Mouse (Mus musculus): Measurements from ENCODE around the gene Dusp27.

Gene Dusp27

GRCm38 (mm10) chr1:166104858-166105257 is 22.9 kb downstream of the Dusp27 start:
- no peak for DNase-seq (ENCODE audit: low read depth in 2 of 2, low spot score in 2 of 2)

DNA sequence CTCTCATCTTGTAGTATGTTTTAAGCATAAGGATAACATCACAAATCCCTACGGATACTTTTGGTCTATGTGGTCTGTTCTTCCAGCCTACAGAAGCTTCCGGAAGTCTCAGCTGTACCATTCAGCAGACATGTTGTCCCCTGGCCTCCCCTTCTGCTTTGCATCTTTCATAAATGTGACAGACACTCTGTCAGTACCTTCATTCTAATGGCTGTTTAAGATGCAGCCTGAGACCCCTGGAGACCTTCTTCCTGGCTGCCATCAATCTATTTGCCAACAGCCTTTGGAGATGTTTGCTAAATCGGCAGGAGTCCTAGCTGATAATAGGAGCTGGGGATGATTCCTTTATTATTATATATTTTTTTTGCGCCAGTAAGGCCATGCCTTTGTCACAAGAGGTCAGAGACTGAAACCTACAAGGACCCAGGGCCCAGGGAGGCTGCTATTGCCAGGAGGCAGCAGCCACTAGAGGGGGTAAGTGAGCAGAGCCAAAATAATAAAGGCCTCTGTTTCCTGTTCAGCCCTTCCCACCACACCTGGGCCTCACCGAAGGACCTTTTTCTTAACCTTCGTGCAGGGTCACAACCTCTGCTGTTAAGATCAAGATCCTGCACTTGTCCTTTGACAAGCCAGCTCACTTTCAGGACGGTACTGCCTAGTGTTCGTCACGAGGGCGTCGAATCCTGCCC is 24.7 kb downstream of the Dusp27 start:
- peak; percentile 56 to 63 for DNase-seq (ENCODE audit: low read depth in 2 of 2, low spot score in 2 of 2)

- DNase-seq (ENCODE audit: low read depth in 2 of 2, low spot score in 2 of 2), result no peak
Observed at GRCm38 (mm10) chr1:166098120-166098519, 29.6 kb downstream of the Dusp27 start.

- no peak for DNase-seq (ENCODE audit: low read depth in 2 of 2, low spot score in 2 of 2)
Observed at GRCm38 (mm10) chr1:166094462-166094861, 33.3 kb downstream of the Dusp27 start.

GRCm38 (mm10) chr1:166090306-166090705 is 37.4 kb downstream of the Dusp27 start:
- no peak for DNase-seq (ENCODE audit: low read depth in 2 of 2, low spot score in 2 of 2)

- no peak for DNase-seq (ENCODE audit: low read depth in 2 of 2, low spot score in 2 of 2)
Observed at GRCm38 (mm10) chr1:166089739-166090138, 38.0 kb downstream of the Dusp27 start.

DNA sequence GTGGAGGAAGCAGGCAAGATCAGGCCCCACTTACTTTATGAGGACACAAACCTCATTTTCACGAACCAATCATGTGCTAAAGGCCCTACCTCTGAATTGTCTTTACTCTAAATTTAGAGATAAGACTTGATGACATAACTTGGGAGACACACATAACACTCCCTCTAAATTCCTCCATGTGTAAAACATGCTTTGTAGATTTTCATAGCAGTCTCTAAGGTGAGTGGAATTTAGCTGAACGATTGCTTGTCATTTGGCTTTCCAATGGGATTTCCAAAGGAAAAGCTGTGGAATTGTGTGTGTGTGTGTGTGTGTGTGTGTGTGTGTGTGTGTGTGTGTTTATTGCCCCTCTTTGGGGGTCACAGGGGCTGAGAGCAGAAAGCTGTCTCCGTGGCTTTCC is 38.4 kb downstream of the Dusp27 start:
- no peak for DNase-seq (ENCODE audit: low read depth in 2 of 2, low spot score in 2 of 2)

DNA sequence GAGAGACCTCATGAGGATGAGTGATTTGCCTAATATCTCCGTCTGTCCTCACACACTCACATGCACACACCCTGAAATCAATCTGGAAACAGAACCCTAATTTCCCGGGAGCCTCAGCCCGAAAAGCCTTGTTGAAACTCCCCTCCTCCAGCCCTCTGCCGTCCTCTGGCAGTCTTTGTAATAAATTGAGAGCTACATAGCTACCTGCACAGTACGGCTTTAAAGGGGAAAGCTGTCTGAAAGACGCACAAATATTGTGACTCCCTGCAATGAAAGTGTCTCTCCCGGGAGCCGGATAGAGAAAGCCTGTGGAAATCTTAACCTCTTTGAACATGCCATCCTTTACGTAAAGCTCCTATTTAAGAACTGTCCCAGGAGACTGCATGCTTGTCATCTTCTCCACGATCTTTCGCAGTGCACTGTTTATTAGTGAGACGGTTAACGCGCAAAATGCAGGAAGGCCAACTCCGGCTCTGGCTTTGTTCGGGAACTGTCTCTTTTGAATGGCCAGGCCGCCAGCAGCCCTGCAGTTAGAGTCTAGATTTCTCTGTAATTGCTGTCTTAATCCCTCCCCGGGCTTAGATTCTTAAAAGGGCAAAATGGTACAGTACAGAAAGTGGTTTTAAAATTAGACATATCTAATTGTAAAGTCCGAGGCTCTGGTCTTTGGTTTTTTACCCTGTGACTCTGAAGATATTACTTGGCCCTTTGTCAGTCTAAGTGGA is 39.1 kb downstream of the Dusp27 start:
- no peak for DNase-seq (ENCODE audit: low read depth in 2 of 2, low spot score in 2 of 2)

GRCm38 (mm10) chr1:166077052-166077735 is 50.5 kb downstream of the Dusp27 start:
- no peak for DNase-seq (ENCODE audit: low read depth in 2 of 2, low spot score in 2 of 2)

GRCm38 (mm10) chr1:166067856-166068440 is 59.8 kb downstream of the Dusp27 start:
- DNase-seq (ENCODE audit: low read depth in 2 of 2, low spot score in 2 of 2), result no peak

- DNase-seq (ENCODE audit: low read depth in 2 of 2, low spot score in 2 of 2), result no peak
Observed at GRCm38 (mm10) chr1:166063870-166064269, 63.9 kb downstream of the Dusp27 start.

- no peak for DNase-seq (ENCODE audit: low read depth in 2 of 2, low spot score in 2 of 2)
Observed at GRCm38 (mm10) chr1:166061532-166061931, 66.2 kb downstream of the Dusp27 start.

- DNase-seq (ENCODE audit: low read depth in 2 of 2, low spot score in 2 of 2), result no peak
Observed at GRCm38 (mm10) chr1:166060406-166060805, 67.3 kb downstream of the Dusp27 start.

DNA sequence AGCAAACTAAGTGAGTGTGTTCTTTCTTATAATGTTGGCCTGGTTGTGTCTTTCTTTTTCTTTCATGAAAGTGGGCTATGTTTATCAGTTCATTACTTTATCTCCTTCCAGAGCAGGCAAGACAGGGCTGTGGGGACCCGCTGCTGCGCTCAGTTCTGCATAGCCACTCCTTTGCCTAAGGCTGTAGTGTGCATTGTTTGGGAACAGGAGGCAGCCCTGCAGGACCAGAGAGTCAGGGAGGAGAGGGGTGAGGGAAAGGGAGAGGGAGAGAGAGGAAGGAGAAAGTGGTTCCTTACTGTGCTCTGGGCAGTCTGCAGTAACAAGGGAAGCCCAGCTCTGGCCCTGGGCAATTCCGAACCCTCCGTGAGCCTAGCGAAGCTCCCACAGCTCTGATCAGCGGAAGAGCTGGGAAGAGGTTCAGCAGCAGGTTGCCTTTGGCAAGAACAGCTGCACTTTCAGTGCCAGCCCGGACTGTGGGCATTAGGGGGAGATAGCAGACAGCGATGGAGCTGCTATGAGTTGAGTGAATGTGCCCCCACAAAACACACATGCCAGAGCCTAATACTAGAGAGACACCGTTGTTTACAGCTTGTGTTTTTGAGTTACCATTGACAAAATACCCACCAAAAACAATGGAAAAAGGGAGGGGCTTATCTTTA is 71.5 kb downstream of the Dusp27 start:
- DNase-seq (ENCODE audit: low read depth in 2 of 2, low spot score in 2 of 2), result no peak

DNA sequence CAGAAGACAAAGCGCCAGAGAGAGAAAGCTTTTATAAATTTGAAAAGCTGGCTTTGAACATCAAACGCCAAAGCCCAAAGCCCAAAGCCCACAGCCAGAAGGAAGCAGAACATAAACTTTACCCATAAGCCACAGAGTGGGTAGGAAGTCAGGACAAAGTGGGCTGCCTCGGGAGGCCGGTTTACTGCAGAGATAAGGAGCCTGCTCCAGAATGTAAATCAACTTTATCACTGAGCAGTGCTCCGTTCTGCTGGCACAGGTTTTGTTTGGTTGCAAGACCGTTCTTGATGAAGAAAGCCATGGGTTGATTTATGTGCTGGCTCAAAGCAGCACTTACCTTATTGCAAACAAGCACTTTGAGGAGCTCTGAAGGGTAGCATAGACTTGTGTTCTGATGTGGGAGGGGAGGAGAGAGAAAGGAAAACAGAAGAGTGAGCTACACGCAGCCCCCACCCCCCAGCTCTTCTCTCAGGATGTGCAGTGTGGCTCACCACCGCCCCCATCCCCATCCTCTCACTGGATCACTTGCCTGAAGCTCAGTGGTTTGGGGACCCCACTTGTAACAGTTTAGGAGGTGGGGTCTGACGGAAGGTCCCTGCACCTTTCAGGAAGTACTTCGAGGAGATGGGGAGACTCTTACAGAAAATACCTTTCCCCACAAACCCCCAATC is 74.3 kb downstream of the Dusp27 start:
- no peak for DNase-seq (ENCODE audit: low read depth in 2 of 2, low spot score in 2 of 2)

GRCm38 (mm10) chr1:166049046-166049827 is 78.5 kb downstream of the Dusp27 start:
- DNase-seq (ENCODE audit: low read depth in 2 of 2, low spot score in 2 of 2), result no peak

- DNase-seq (ENCODE audit: low read depth in 2 of 2, low spot score in 2 of 2), result peak; percentile 49 to 65
Observed at GRCm38 (mm10) chr1:166048230-166048911, 79.4 kb downstream of the Dusp27 start.

All from CD8-positive naive resting alpha-beta T cell, adult 2 months (primary cell).